Mouse (Mus musculus): ENCODE measurements around the gene Iqsec1. TPM values are rescaled to one million over a fixed set of nuclear protein-coding genes. Genes with fewer than 3 reads are reported as not detected.

The Iqsec1 gene
- polyA plus RNA-seq, 1 experiment, result 230 TPM

- Histone ChIP-seq H3K4me1 (ENCODE audit: control insufficient read depth, insufficient read depth, insufficient read length) (peaks cover 40% of the 10 kb centered on the region), H3K36me3 (ENCODE audit: control insufficient read depth, insufficient read depth, low read length) (no peaks in the 10 kb centered on the region), H3K27ac (ENCODE audit: insufficient read depth, low read length) (peak overlapping the region; percentile 20; the same call in 1 of the 2 replicates), H3K4me3 (ENCODE audit: extremely low read depth, insufficient read depth, insufficient read length) (peak overlapping the region; percentile 65), H3K27me3 (ENCODE audit: control insufficient read depth, insufficient read depth, low read length) (no peaks in the 10 kb centered on the region)
- TF ChIP-seq CTCF (IDR thresholded peaks at IDR 0.05; ENCODE audit: extremely low read depth, insufficient read depth, insufficient read length, insufficient replicate concordance), result no peak
- no peak for TF ChIP-seq POLR2A (IDR thresholded peaks at IDR 0.05; ENCODE audit: low read depth, low read length)
- peak in 1 of 2 experiments; percentile 60 for DNase-seq (ENCODE audit: low read depth in 1 of 2, low spot score in 2 of 2)
- 6% methylated on average over 49 of the region's 49 CpGs for WGBS
Measured at GRCm38 (mm10) chr6:90716066-90716704, 272.3 kb downstream of the Iqsec1 start.

- TF ChIP-seq CTCF (IDR thresholded peaks at IDR 0.05; ENCODE audit: extremely low read depth, insufficient read depth, insufficient read length, insufficient replicate concordance), result no peak
- Histone ChIP-seq H3K27me3 (ENCODE audit: control insufficient read depth, insufficient read depth, low read length) (no peaks in the 10 kb centered on the region), H3K4me3 (ENCODE audit: extremely low read depth, insufficient read depth, insufficient read length) (peak overlapping the region; percentile 65), H3K36me3 (ENCODE audit: control insufficient read depth, insufficient read depth, low read length) (no peaks in the 10 kb centered on the region), H3K27ac (ENCODE audit: insufficient read depth, low read length) (peak overlapping the region; percentile 21; the same call in 1 of the 2 replicates), H3K4me1 (ENCODE audit: control insufficient read depth, insufficient read depth, insufficient read length) (peaks cover 38% of the 10 kb centered on the region)
- no peak for DNase-seq (ENCODE audit: low read depth in 1 of 2, low spot score in 2 of 2)
- 64% methylated on average over 4 of the region's 4 CpGs for WGBS
Measured at GRCm38 (mm10) chr6:90715245-90715905, 273.1 kb downstream of the Iqsec1 start.

- Histone ChIP-seq H3K36me3 (ENCODE audit: control insufficient read depth, insufficient read depth, low read length) (no peaks in the 10 kb centered on the region), H3K27ac (ENCODE audit: insufficient read depth, low read length) (peak overlapping the region; percentile 5), H3K27me3 (ENCODE audit: control insufficient read depth, insufficient read depth, low read length) (no peaks in the 10 kb centered on the region), H3K4me1 (ENCODE audit: control insufficient read depth, insufficient read depth, insufficient read length) (peaks cover 33% of the 10 kb centered on the region), H3K4me3 (ENCODE audit: extremely low read depth, insufficient read depth, insufficient read length) (no peak overlapping the region)
- 72% methylated on average over 3 of the region's 3 CpGs for WGBS
- DNase-seq (ENCODE audit: low read depth in 1 of 2, low spot score in 2 of 2), result no peak
- TF ChIP-seq POLR2A (IDR thresholded peaks at IDR 0.05; ENCODE audit: low read depth, low read length) (no peak), CTCF (IDR thresholded peaks at IDR 0.05; ENCODE audit: extremely low read depth, insufficient read depth, insufficient read length, insufficient replicate concordance) (no peak)
Measured at GRCm38 (mm10) chr6:90713650-90714049, 274.8 kb downstream of the Iqsec1 start.

GRCm38 (mm10) chr6:90712486-90713480, 275.7 kb downstream of the Iqsec1 start:
- Histone ChIP-seq H3K36me3 (ENCODE audit: control insufficient read depth, insufficient read depth, low read length) (no peaks in the 10 kb centered on the region), H3K27me3 (ENCODE audit: control insufficient read depth, insufficient read depth, low read length) (no peaks in the 10 kb centered on the region), H3K4me1 (ENCODE audit: control insufficient read depth, insufficient read depth, insufficient read length) (peaks cover 31% of the 10 kb centered on the region), H3K4me3 (ENCODE audit: extremely low read depth, insufficient read depth, insufficient read length) (no peak overlapping the region), H3K27ac (ENCODE audit: insufficient read depth, low read length) (peak overlapping the region; percentile 5; the same call in 1 of the 2 replicates)
- 66% methylated on average over 8 of the region's 8 CpGs for WGBS
- DNase-seq (ENCODE audit: low read depth in 1 of 2, low spot score in 2 of 2), result no peak
- TF ChIP-seq CTCF (IDR thresholded peaks at IDR 0.05; ENCODE audit: extremely low read depth, insufficient read depth, insufficient read length, insufficient replicate concordance) (no peak), POLR2A (IDR thresholded peaks at IDR 0.05; ENCODE audit: low read depth, low read length) (no peak)

- no peak for DNase-seq (ENCODE audit: low read depth in 1 of 2, low spot score in 2 of 2)
- no peaks in the 10 kb centered on the region for H3K36me3 ChIP-seq (ENCODE audit: control insufficient read depth, insufficient read depth, low read length)
- H3K27me3 ChIP-seq (ENCODE audit: control insufficient read depth, insufficient read depth, low read length), result no peaks in the 10 kb centered on the region
- 86% methylated on average over 3 of the region's 3 CpGs for WGBS
- no peak overlapping the region for H3K27ac ChIP-seq (ENCODE audit: insufficient read depth, low read length)
- H3K4me1 ChIP-seq (ENCODE audit: control insufficient read depth, insufficient read depth, insufficient read length), result peaks cover 31% of the 10 kb centered on the region
- H3K4me3 ChIP-seq (ENCODE audit: extremely low read depth, insufficient read depth, insufficient read length), result no peak overlapping the region
- TF ChIP-seq CTCF (IDR thresholded peaks at IDR 0.05; ENCODE audit: extremely low read depth, insufficient read depth, insufficient read length, insufficient replicate concordance) (no peak), POLR2A (IDR thresholded peaks at IDR 0.05; ENCODE audit: low read depth, low read length) (no peak)
Measured at GRCm38 (mm10) chr6:90712063-90712462, 276.4 kb downstream of the Iqsec1 start.

- Histone ChIP-seq H3K4me3 (ENCODE audit: extremely low read depth, insufficient read depth, insufficient read length) (no peak overlapping the region), H3K27me3 (ENCODE audit: control insufficient read depth, insufficient read depth, low read length) (no peaks in the 10 kb centered on the region), H3K36me3 (ENCODE audit: control insufficient read depth, insufficient read depth, low read length) (no peaks in the 10 kb centered on the region), H3K4me1 (ENCODE audit: control insufficient read depth, insufficient read depth, insufficient read length) (peaks cover 28% of the 10 kb centered on the region), H3K27ac (ENCODE audit: insufficient read depth, low read length) (no peak overlapping the region)
- no peak for DNase-seq (ENCODE audit: low read depth in 1 of 2, low spot score in 2 of 2)
- 91% methylated on average over 12 of the region's 12 CpGs for WGBS
- TF ChIP-seq CTCF (IDR thresholded peaks at IDR 0.05; ENCODE audit: extremely low read depth, insufficient read depth, insufficient read length, insufficient replicate concordance) (no peak), POLR2A (IDR thresholded peaks at IDR 0.05; ENCODE audit: low read depth, low read length) (no peak)
Measured at GRCm38 (mm10) chr6:90711476-90712035, 276.9 kb downstream of the Iqsec1 start.

All from spleen, adult 2 months (tissue).